Mouse (Mus musculus): ENCODE measurements around the gene Actn4. TPM values are rescaled to one million over a fixed set of nuclear protein-coding genes. Genes with fewer than 3 reads are reported as not detected.
"Not testable (repeated sequence)": the region's sequence is repeated elsewhere in the genome, so short reads cannot be mapped to it uniquely, and the experiment has no call there.

Gene Actn4
- polyA plus RNA-seq, 1 experiment, result 243 TPM

GRCm38 (mm10) chr7:28971770-28972269 is 9.7 kb upstream of the Actn4 start:
- Histone ChIP-seq H3K4me3 (ENCODE audit: control insufficient read depth, insufficient read depth, low read length) (no peak overlapping the region), H3K36me3 (ENCODE audit: control insufficient read depth, insufficient read depth, low read length) (peaks cover 34% of the 10 kb centered on the region), H3K4me1 (replicated peaks; ENCODE audit: control insufficient read depth, insufficient read depth, low read length) (no peaks in the 10 kb centered on the region), H3K27me3 (ENCODE audit: control insufficient read depth, insufficient read depth, low read length) (no peaks in the 10 kb centered on the region), H3K27ac (ENCODE audit: control insufficient read depth, insufficient read depth, low read length) (no peak overlapping the region)
- no peak for DNase-seq
- 87% methylated on average over 6 of the region's 6 CpGs for WGBS
- no peak for TF ChIP-seq CTCF (IDR thresholded peaks at IDR 0.05; ENCODE audit: borderline replicate concordance, control insufficient read depth, extremely low read depth, insufficient read depth, low read length, poor library complexity)
- TF ChIP-seq POLR2A (IDR thresholded peaks at IDR 0.05; ENCODE audit: control insufficient read depth, extremely low read depth, insufficient read depth, low read length, poor library complexity), result no peak

- no peak for DNase-seq
- 83% methylated on average over 7 of the region's 7 CpGs for WGBS
- H3K4me1 ChIP-seq (replicated peaks; ENCODE audit: control insufficient read depth, insufficient read depth, low read length), result no peaks in the 10 kb centered on the region
- no peak for TF ChIP-seq CTCF (IDR thresholded peaks at IDR 0.05; ENCODE audit: borderline replicate concordance, control insufficient read depth, extremely low read depth, insufficient read depth, low read length, poor library complexity)
- no peak for TF ChIP-seq POLR2A (IDR thresholded peaks at IDR 0.05; ENCODE audit: control insufficient read depth, extremely low read depth, insufficient read depth, low read length, poor library complexity)
- H3K36me3 ChIP-seq (ENCODE audit: control insufficient read depth, insufficient read depth, low read length), result peaks cover 29% of the 10 kb centered on the region
- no peak overlapping the region for H3K27ac ChIP-seq (ENCODE audit: control insufficient read depth, insufficient read depth, low read length)
- H3K4me3 ChIP-seq (ENCODE audit: control insufficient read depth, insufficient read depth, low read length), result no peak overlapping the region
- no peaks in the 10 kb centered on the region for H3K27me3 ChIP-seq (ENCODE audit: control insufficient read depth, insufficient read depth, low read length)
Observed at GRCm38 (mm10) chr7:28971029-28971428, 8.9 kb upstream of the Actn4 start.

- no peak overlapping the region for H3K27ac ChIP-seq (ENCODE audit: control insufficient read depth, insufficient read depth, low read length)
- H3K27me3 ChIP-seq (ENCODE audit: control insufficient read depth, insufficient read depth, low read length), result no peaks in the 10 kb centered on the region
- WGBS, result 92% methylated on average over 12 of the region's 12 CpGs
- TF ChIP-seq POLR2A (IDR thresholded peaks at IDR 0.05; ENCODE audit: control insufficient read depth, extremely low read depth, insufficient read depth, low read length, poor library complexity) (no peak), CTCF (IDR thresholded peaks at IDR 0.05; ENCODE audit: borderline replicate concordance, control insufficient read depth, extremely low read depth, insufficient read depth, low read length, poor library complexity) (no peak)
- no peak for DNase-seq
- no peak overlapping the region for H3K4me3 ChIP-seq (ENCODE audit: control insufficient read depth, insufficient read depth, low read length)
- no peaks in the 10 kb centered on the region for H3K4me1 ChIP-seq (replicated peaks; ENCODE audit: control insufficient read depth, insufficient read depth, low read length)
- H3K36me3 ChIP-seq (ENCODE audit: control insufficient read depth, insufficient read depth, low read length), result peaks cover 25% of the 10 kb centered on the region
Observed at GRCm38 (mm10) chr7:28969672-28970394, 7.7 kb upstream of the Actn4 start.

GRCm38 (mm10) chr7:28969271-28969670 is 7.1 kb upstream of the Actn4 start:
- 97% methylated on average over 1 of the region's 1 CpGs for WGBS

GRCm38 (mm10) chr7:28968120-28968519 is 6.0 kb upstream of the Actn4 start:
- H3K27ac ChIP-seq (ENCODE audit: control insufficient read depth, insufficient read depth, low read length); H3K4me3 ChIP-seq (ENCODE audit: control insufficient read depth, insufficient read depth, low read length); H3K27me3 ChIP-seq (ENCODE audit: control insufficient read depth, insufficient read depth, low read length); DNase-seq; H3K4me1 ChIP-seq (replicated peaks; ENCODE audit: control insufficient read depth, insufficient read depth, low read length): not testable (repeated sequence)
- H3K36me3 ChIP-seq (ENCODE audit: control insufficient read depth, insufficient read depth, low read length), result peaks cover 10% of the 10 kb centered on the region
- WGBS, result 96% methylated on average over 8 of the region's 8 CpGs

More at GRCm38 (mm10) chr7:28969271-28969670, 7.1 kb upstream of the Actn4 start:
- TF ChIP-seq CTCF (IDR thresholded peaks at IDR 0.05; ENCODE audit: borderline replicate concordance, control insufficient read depth, extremely low read depth, insufficient read depth, low read length, poor library complexity) (no peak), POLR2A (IDR thresholded peaks at IDR 0.05; ENCODE audit: control insufficient read depth, extremely low read depth, insufficient read depth, low read length, poor library complexity) (no peak)
- no peak for DNase-seq
- Histone ChIP-seq H3K27me3 (ENCODE audit: control insufficient read depth, insufficient read depth, low read length) (no peaks in the 10 kb centered on the region), H3K4me1 (replicated peaks; ENCODE audit: control insufficient read depth, insufficient read depth, low read length) (no peaks in the 10 kb centered on the region), H3K36me3 (ENCODE audit: control insufficient read depth, insufficient read depth, low read length) (peaks cover 22% of the 10 kb centered on the region), H3K4me3 (ENCODE audit: control insufficient read depth, insufficient read depth, low read length) (no peak overlapping the region), H3K27ac (ENCODE audit: control insufficient read depth, insufficient read depth, low read length) (no peak overlapping the region)

GRCm38 (mm10) chr7:28966751-28967505 is 4.8 kb upstream of the Actn4 start:
- no peak overlapping the region for H3K4me3 ChIP-seq (ENCODE audit: control insufficient read depth, insufficient read depth, low read length)
- H3K27ac ChIP-seq (ENCODE audit: control insufficient read depth, insufficient read depth, low read length), result no peak overlapping the region
- peaks cover 3% of the 10 kb centered on the region for H3K4me1 ChIP-seq (replicated peaks; ENCODE audit: control insufficient read depth, insufficient read depth, low read length)
- 0 out of 2 replicates have a peak, but pooled peaks cover 5% of the 10 kb centered on the region for H3K36me3 ChIP-seq (ENCODE audit: control insufficient read depth, insufficient read depth, low read length)
- no peaks in the 10 kb centered on the region for H3K27me3 ChIP-seq (ENCODE audit: control insufficient read depth, insufficient read depth, low read length)
- no peak for DNase-seq
- 90% methylated on average over 4 of the region's 4 CpGs for WGBS
- TF ChIP-seq POLR2A (IDR thresholded peaks at IDR 0.05; ENCODE audit: control insufficient read depth, extremely low read depth, insufficient read depth, low read length, poor library complexity) (no peak), CTCF (IDR thresholded peaks at IDR 0.05; ENCODE audit: borderline replicate concordance, control insufficient read depth, extremely low read depth, insufficient read depth, low read length, poor library complexity) (no peak)
